Mouse (Mus musculus): Measurements from ENCODE around the gene Ykt6.
A peak's percentile ranks its signal among the peaks of the same experiment; 100 is the strongest.
"Not testable (repeated sequence)": the region's sequence is repeated elsewhere in the genome, so short reads cannot be mapped to it uniquely, and the experiment has no call there.

Gene Ykt6

GRCm38 (mm10) chr11:5955546-5956276, at the start of gene Ykt6:
Ykt6 (plus strand) TSS chr11:5955693.
- DNase-seq = peak; percentile 94

GRCm38 (mm10) chr11:5905778-5906518, 49.5 kb upstream of the Ykt6 start:
- no peak for DNase-seq

GRCm38 (mm10) chr11:5907096-5907495, 48.4 kb upstream of the Ykt6 start:
- no peak for DNase-seq

GRCm38 (mm10) chr11:5908642-5909041, 46.9 kb upstream of the Ykt6 start:
- no peak for DNase-seq

DNA sequence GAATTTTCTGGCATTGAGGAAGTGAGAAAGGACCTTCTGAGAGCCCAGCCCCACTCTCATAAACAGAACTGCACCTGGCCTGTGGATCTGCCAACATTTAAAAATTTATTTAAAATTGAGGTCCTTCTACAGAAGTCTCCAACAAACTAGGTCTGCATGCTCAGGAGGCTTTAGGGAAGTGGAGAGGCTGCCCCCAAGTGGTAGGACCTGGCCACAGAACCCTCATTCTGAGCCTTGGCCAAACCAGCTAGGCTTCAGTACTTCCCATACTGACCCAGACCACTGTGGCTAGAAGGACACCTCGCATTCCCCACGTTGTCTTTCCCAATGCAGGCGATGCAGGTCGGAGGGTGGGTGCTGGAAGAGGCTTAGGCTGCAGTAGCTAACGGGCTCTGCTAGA, 42.9 kb upstream of the Ykt6 start:
- peak; percentile 74 for DNase-seq

DNA sequence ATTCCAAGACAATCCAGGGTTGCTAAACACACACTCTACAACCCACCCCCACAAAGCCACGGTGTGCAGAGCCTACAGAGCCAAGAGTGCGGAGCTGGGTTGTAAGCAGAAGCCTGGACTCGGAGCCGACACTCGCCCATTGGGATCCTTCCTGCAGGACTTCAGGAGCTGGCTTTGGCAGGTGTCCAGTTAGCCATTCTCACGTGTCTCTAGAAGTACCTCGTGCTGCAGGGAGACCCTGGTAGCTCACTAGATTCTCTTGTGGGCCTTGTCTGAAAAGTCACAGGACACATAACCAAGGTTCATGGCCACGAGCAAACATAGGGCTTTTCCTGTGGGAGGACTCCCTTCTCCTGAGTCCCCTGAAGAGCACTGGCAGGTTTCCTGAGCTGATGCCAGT, 42.2 kb upstream of the Ykt6 start:
- no peak for DNase-seq

- no peak for DNase-seq
These were observed 41.6 kb upstream of the Ykt6 start for GRCm38 (mm10) chr11:5913936-5914335.

- DNase-seq = no peak
These were observed 40.6 kb upstream of the Ykt6 start for GRCm38 (mm10) chr11:5914940-5915339.

- DNase-seq = no peak
These were observed 39.9 kb upstream of the Ykt6 start for GRCm38 (mm10) chr11:5915429-5916177.

DNA sequence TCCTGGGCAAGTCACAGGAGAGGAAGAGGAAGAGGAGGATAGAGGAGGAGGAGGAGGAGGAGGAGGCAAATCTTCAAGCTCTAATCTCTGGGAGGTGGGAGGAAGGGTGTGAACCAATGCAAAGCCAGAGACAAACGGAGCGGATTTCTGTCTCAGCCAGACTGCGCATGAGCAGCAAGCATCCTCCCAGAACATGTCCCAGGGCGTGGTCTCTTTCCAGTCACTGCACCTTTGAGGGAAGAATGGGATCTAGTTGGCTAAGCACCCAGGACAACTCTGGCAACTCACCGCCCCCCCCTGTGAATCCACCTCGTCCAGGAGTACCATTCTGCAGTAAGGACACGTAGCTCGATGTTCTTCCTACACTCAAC, 39.3 kb upstream of the Ykt6 start:
- peak; percentile 47 for DNase-seq

DNA sequence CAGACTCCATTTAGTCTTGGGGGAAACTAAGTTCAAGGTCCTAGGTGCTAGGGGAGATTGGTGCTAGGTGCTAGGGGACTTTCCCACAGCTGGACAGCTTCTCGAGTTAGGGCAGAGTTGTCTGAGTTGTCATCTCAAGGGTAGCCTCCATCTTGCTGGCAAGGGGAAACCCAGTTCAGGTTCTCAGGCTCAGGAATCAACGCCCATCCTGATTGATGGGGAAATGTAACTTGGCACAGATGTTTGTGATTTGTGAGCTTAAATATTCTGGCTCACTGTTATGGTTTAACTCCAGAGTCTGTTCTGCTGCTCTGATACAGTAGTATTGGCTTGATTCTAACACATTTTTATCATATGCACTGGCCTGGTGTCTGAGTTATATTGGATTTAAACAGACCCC, 37.4 kb upstream of the Ykt6 start:
- DNase-seq = no peak

DNA sequence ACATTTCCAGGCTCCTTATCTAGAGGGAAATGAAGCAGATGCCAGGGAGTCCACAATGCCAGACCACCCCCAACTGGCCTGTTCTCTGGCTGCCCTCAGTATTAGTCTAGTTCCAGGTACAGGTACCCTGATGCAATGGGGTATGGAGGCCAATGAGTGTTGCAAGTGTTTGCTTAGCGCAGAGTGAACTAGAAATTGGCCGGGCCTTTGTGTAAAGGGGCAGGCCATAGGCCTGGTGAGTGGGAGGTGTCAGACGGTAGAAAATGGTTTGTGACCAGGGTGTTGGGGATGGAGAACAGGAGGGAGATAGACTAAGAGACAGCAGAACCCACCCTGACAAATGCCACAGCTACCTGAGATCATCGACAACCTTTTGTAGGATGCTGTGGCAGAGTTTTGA, 35.9 kb upstream of the Ykt6 start:
- no peak for DNase-seq

GRCm38 (mm10) chr11:5920323-5920960, 35.1 kb upstream of the Ykt6 start:
- no peak for DNase-seq

DNA sequence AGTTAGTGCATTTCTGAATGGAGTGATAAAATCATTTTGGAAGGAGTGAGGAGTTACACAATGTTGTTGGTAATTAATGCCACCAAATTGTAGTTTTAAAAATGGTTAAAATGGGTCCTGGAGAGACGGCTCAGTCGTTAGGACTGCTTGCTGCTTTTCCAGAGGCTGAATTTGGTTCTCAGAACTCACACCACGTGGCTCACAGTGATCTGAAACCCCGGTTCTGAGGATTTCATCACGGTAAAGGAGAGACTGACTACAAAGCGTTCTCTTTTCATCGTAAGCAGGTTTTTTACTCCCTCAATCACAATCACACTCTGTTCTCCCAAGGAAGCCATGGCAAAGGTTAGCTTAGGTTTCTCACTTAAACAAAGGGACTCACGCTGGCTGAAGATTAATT, 30.8 kb upstream of the Ykt6 start:
- DNase-seq = no peak

DNA sequence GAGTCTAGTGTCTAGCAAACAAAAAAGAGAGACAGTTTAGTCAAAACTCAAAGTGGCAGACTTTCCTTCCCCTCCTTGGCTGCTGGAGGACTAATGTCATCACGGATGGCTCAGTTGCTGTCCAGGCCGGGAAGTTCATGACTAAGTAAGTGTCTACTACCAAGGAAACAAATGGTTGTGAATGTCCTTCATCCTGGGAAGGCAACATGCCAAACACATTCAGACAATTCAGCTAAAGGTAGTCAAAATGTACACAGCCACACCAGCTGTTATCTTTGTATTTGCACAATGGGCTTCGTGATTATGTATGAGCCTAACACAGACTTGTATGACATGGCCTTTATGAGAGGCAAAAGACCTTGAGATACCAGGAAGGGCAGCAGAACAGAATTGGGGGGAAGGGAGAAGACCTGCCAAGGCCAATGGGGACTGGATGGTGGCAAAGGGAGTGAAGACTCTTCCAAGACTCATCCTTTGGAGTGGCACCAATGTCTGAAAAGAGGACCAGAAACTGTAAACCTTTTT, 28.7 kb upstream of the Ykt6 start:
- no peak for DNase-seq

DNA sequence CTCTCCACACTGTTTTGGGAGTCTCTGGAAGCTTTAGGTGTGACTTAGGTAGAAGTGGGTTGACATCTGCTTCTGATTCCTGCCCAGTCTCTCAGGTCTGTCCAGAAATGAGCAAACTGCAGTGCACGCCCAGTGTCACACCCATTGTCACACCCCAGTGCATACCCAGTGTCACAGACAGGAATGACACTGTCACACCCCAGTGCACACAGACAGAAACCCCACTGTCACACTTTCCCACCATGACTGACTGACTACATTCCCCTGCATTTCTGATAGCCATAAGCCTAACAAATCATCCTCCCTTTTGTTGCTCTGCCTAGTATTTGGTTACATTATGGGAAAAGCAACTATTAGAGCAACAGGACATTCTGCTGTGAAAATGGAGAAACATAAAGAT, 24.9 kb upstream of the Ykt6 start:
- no peak for DNase-seq

- DNase-seq = not testable (repeated sequence)
These were observed 23.5 kb upstream of the Ykt6 start for GRCm38 (mm10) chr11:5931947-5932346.

DNA sequence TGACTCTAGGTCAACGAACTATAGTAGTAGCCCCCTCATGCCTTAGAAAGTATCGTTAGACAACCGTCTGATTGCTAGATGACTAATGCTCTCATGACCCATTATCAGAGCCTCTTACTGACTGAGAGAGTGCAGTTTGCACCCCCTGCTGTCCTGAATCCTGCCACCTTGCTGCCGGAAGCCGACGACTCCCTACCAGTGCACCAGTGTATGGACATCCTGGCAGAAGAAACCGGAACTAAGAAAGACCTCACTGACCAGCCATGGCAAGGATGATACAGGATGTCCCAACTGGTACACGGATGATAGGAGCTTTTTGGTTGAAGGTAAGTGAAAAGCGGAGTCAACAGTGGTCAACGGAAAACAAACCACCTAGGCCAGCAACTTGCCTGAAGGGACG, 21.0 kb upstream of the Ykt6 start:
- DNase-seq = not testable (repeated sequence)

- no peak for DNase-seq
These were observed 12.5 kb upstream of the Ykt6 start for GRCm38 (mm10) chr11:5942966-5943365.

DNA sequence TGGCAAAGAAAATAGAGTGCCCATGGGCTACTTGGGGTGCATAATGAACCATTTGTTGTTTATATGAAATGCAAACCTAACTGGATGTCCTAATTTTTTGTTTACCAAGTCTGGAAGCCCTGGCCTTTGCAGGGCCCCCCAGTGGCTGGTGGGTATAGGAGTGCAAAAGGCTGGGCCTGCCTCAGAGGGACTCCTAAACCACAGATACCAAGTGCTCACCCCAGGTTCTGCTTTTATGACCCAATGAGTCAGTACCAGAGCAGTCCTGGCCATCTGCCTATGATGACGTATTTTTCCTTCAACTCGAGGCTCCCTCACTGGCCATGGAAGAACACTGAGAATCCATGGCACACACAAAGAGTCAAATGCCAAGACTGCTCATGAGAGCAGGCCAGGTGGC, 10.4 kb upstream of the Ykt6 start:
- no peak for DNase-seq

DNA sequence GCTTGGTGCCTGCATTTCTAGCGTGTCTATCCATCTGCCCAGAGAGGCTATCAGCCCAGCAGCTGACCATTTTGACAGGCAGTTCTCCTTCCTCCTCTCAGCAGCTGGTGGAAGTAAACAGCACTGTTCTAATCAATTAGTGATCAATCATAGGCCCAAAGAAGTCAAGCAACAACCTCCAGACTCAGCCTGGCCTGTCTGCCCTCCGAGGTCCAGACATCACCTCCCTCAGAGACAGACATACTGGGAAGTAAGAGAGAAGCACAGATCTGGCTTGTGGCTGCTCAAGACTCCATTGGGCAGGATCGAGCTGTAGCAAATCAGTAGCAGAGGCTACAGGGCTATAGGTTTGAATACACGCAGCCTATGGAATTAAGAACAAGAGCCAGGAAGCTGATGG, 7.7 kb upstream of the Ykt6 start:
- DNase-seq = no peak

DNA sequence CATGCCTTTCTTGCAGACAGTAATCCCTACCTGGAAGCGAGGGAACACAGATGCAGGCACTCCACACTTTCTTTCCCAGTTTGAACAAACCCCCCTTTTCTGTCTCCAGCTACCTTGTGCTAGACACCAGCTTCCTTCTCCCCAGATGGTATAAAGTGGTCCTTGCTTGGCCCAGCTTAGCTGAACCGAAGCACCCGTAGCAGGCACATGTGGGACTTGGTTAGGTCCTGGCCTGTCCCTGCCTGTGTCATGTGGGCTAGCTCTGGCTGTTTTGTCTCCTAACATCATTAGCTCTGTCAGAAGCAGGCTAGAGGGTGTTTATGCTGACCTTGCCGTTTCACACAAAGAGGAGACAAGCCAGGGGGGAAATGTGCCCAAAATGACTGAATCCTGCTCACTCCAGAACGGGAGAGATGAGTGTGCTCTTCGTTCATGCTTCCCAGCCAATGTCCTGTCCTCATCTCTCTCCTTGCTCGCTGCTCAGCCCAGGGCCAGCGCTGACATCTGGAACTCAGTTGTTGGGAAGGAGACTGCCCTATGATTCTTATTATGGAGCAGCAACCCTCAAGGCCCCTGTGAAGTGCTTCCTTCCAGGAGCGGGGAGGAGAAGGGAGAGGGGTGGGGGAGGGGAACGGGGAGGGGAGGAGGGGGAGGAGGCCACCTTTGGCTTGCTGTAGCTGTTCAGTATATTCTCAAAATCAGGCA, 6.8 kb upstream of the Ykt6 start:
- no peak for DNase-seq
